Mouse (Mus musculus) CH12.LX (cell line): ENCODE data around the gene Plekhm1. TPM values are rescaled to one million over a fixed set of nuclear protein-coding genes. Genes with fewer than 3 reads are reported as not detected.

Experiments used
- DNase-seq: peaks from one replicate; pipeline ENCODE4 v3.0.0-alpha.2; 2013; ENCODE audit errors: extremely low read depth
- H3K27ac ChIP-seq: 2 replicates; pipeline ENCODE4 v1.5.1; 2012; ENCODE audit warnings: low read depth, mild to moderate bottlenecking, control low read depth, moderate library complexity; ENCODE audit not compliant: insufficient read depth
- H3K27me3 ChIP-seq: replicated peaks from 2 replicates; pipeline ENCODE3; 2012; ENCODE audit warnings: inconsistent platforms
- H3K36me3 ChIP-seq, 2 experiments: replicated peaks in 1 of 2; 2 replicates each; pipeline versions ENCODE3 to v1.6.1; 2012; ENCODE audit warnings: inconsistent platforms in 1 of 2, low read length in 1 of 2, mild to moderate bottlenecking in 1 of 2, mixed read lengths in 1 of 2, moderate library complexity in 1 of 2; ENCODE audit not compliant: control insufficient read depth in 1 of 2, insufficient read depth in 1 of 2
- H3K4me1 ChIP-seq, 2 experiments: 2 replicates each; pipeline ENCODE4 v1.6.1; 2012; ENCODE audit warnings: inconsistent platforms in 1 of 2, moderate library complexity in 1 of 2; ENCODE audit not compliant: insufficient read depth in 2 of 2, control insufficient read depth in 1 of 2
- H3K4me2 ChIP-seq: 2 replicates; pipeline ENCODE4 v1.6.1; 2012; ENCODE audit warnings: low read depth, mild to moderate bottlenecking, control low read depth; ENCODE audit not compliant: poor library complexity, insufficient read depth, severe bottlenecking
- H3K4me3 ChIP-seq, 3 experiments: fragments of 150-350 bp in 1 of 3; sonication (generic) in 1 of 3; replicated peaks in 1 of 3; 2 replicates each; pipeline versions ENCODE3 to v1.5.1; 2011 to 2012; ENCODE audit warnings: low read depth in 2 of 3, low read length in 2 of 3, mild to moderate bottlenecking in 2 of 3, moderate library complexity in 2 of 3, control low read depth in 1 of 3, improper control_type of control experiment in 1 of 3, inconsistent platforms in 1 of 3, mixed read lengths in 1 of 3; ENCODE audit not compliant: poor library complexity in 1 of 3
- H3K79me2 ChIP-seq: replicated peaks from 2 replicates; pipeline ENCODE4 v1.6.1; 2012; ENCODE audit warnings: mild to moderate bottlenecking, moderate library complexity; ENCODE audit not compliant: control insufficient read depth, poor library complexity, insufficient read depth, severe bottlenecking; ENCODE audit errors: extremely low read depth
- H3K9ac ChIP-seq: 2 replicates; pipeline ENCODE4 v1.6.1; 2012; ENCODE audit warnings: low read depth, mild to moderate bottlenecking, control low read depth, moderate library complexity; ENCODE audit not compliant: insufficient read depth
- H3K9me3 ChIP-seq: replicated peaks from 2 replicates; pipeline ENCODE3; 2012; ENCODE audit warnings: low read length, inconsistent platforms, mixed read lengths
- BHLHE40 ChIP-seq: IDR thresholded peaks from 2 replicates; pipeline ENCODE4 v1.6.1; 2011; ENCODE audit warnings: mild to moderate bottlenecking, low read depth, low read length, improper control_type of control experiment
- CHD1 ChIP-seq: IDR thresholded peaks from 2 replicates; pipeline ENCODE4 v1.6.1; 2012; ENCODE audit warnings: low read depth, low read length, improper control_type of control experiment, inconsistent platforms
- CTCF ChIP-seq, 2 experiments: IDR thresholded peaks in 1 of 2; conservative IDR thresholded peaks in 1 of 2; 2 replicates each; pipeline ENCODE4 v1.5.1; 2011 to 2012; ENCODE audit warnings: low read depth in 2 of 2, low read length in 2 of 2, improper control_type of control experiment in 1 of 2, inconsistent platforms in 1 of 2, mild to moderate bottlenecking in 1 of 2, moderate library complexity in 1 of 2
- ELF1 ChIP-seq: IDR thresholded peaks from 2 replicates; pipeline ENCODE4 v1.6.1; 2014; ENCODE audit warnings: low read depth, mild to moderate bottlenecking, inconsistent platforms, low read length, improper control_type of control experiment
- EP300 ChIP-seq: IDR thresholded peaks from 2 replicates; pipeline ENCODE4 v1.6.1; 2011; ENCODE audit warnings: low read length, improper control_type of control experiment
- ETS1 ChIP-seq: conservative IDR thresholded peaks from 2 replicates; pipeline ENCODE4 v1.6.1; 2012; ENCODE audit warnings: low read depth, mild to moderate bottlenecking, inconsistent platforms, low read length, improper control_type of control experiment, moderate library complexity
- IRF4 ChIP-seq: IDR thresholded peaks from 2 replicates; pipeline ENCODE4 v1.6.1; 2014; ENCODE audit warnings: low read depth, mild to moderate bottlenecking, inconsistent platforms, low read length, improper control_type of control experiment
- JUN ChIP-seq: IDR thresholded peaks from 2 replicates; pipeline ENCODE4 v1.6.1; 2011; ENCODE audit warnings: low read depth, mild to moderate bottlenecking, low read length, improper control_type of control experiment, moderate library complexity; ENCODE audit not compliant: insufficient read depth
- MAFK ChIP-seq: IDR thresholded peaks from 2 replicates; pipeline ENCODE4 v1.6.1; 2011; ENCODE audit warnings: low read length, improper control_type of control experiment; ENCODE audit not compliant: insufficient replicate concordance
- MAX ChIP-seq: IDR thresholded peaks from 2 replicates; pipeline ENCODE4 v1.6.1; 2011; ENCODE audit warnings: low read length, improper control_type of control experiment
- MEF2A ChIP-seq: IDR thresholded peaks from 2 replicates; pipeline ENCODE4 v1.6.1; 2014; ENCODE audit warnings: low read depth, mild to moderate bottlenecking, inconsistent platforms, low read length, improper control_type of control experiment, borderline replicate concordance
- MXI1 ChIP-seq: IDR thresholded peaks from 2 replicates; pipeline ENCODE4 v1.6.1; 2011; ENCODE audit warnings: mild to moderate bottlenecking, low read depth, low read length, improper control_type of control experiment
- NELFE ChIP-seq: IDR thresholded peaks from 2 replicates; pipeline ENCODE4 v1.6.1; 2011; ENCODE audit warnings: low read depth, low read length, improper control_type of control experiment
- PAX5 ChIP-seq: IDR thresholded peaks from 2 replicates; pipeline ENCODE4 v1.6.1; 2012; ENCODE audit warnings: low read length, inconsistent platforms, mixed read lengths
- POLR2A ChIP-seq: IDR thresholded peaks from 2 replicates; pipeline ENCODE4 v1.6.1; 2011; ENCODE audit warnings: low read depth, mild to moderate bottlenecking, improper control_type of control experiment, low read length
- POLR2AphosphoS2 ChIP-seq: IDR thresholded peaks from 2 replicates; pipeline ENCODE4 v1.6.1; 2011; ENCODE audit warnings: low read depth, low read length, improper control_type of control experiment
- RAD21 ChIP-seq: IDR thresholded peaks from 2 replicates; pipeline ENCODE4 v1.6.1; 2011; ENCODE audit warnings: low read depth, mild to moderate bottlenecking, low read length, improper control_type of control experiment, moderate library complexity
- RCOR1 ChIP-seq: conservative IDR thresholded peaks from 2 replicates; pipeline ENCODE4 v1.6.1; 2012; ENCODE audit warnings: low read depth, mild to moderate bottlenecking, inconsistent platforms, low read length, improper control_type of control experiment
- SIN3A ChIP-seq: IDR thresholded peaks from 2 replicates; pipeline ENCODE4 v1.6.1; 2012; ENCODE audit warnings: low read length, improper control_type of control experiment, inconsistent platforms
- SMC3 ChIP-seq: IDR thresholded peaks from 2 replicates; pipeline ENCODE4 v1.6.1; 2011; ENCODE audit warnings: low read depth, low read length, improper control_type of control experiment
- TBP ChIP-seq: conservative IDR thresholded peaks from 2 replicates; pipeline ENCODE4 v1.6.1; 2011; ENCODE audit warnings: low read depth, low read length, improper control_type of control experiment
- TCF12 ChIP-seq: IDR thresholded peaks from 2 replicates; pipeline ENCODE4 v1.6.1; 2014; ENCODE audit warnings: low read depth, mild to moderate bottlenecking, inconsistent platforms, low read length, improper control_type of control experiment
- UBTF ChIP-seq: IDR thresholded peaks from 2 replicates; pipeline ENCODE4 v1.6.1; 2012; ENCODE audit warnings: low read depth, mild to moderate bottlenecking, inconsistent platforms, low read length, improper control_type of control experiment, moderate library complexity
- USF1 ChIP-seq: IDR thresholded peaks from 2 replicates; pipeline ENCODE4 v1.6.1; 2014; ENCODE audit warnings: low read depth, mild to moderate bottlenecking, inconsistent platforms, low read length, improper control_type of control experiment
- USF2 ChIP-seq: conservative IDR thresholded peaks from 2 replicates; pipeline ENCODE4 v1.6.1; 2011; ENCODE audit warnings: low read depth, low read length, improper control_type of control experiment
- ZC3H11A ChIP-seq: IDR thresholded peaks from 2 replicates; pipeline ENCODE4 v1.6.1; 2012; ENCODE audit warnings: low read depth, mild to moderate bottlenecking, inconsistent platforms, low read length, improper control_type of control experiment
- ZKSCAN1 ChIP-seq: IDR thresholded peaks from 2 replicates; pipeline ENCODE4 v1.6.1; 2012; ENCODE audit warnings: low read depth, inconsistent platforms, low read length, improper control_type of control experiment, borderline replicate concordance
- dilution Hi-C: fragments of 300-500 bp; cut with MboI; formaldehyde crosslinking; loops from 2 replicates; pipeline ENCODE4 v1.14.3; 2020; ENCODE audit warnings: low sequenced_read_pairs; ENCODE audit not compliant: extremely low pct_unique_long_range_greater_than_20kb, extremely low pct_ligation_motif_present
- in situ Hi-C: fragments of 300-500 bp; cut with MboI; formaldehyde crosslinking; loops from 3 replicates; pipeline ENCODE4 v1.14.3; 2019; ENCODE audit warnings: low sequenced_read_pairs, low pct_ligation_motif_present, low pct_unique_long_range_greater_than_20kb, mixed read lengths
- polyA plus RNA-seq: library from polyadenylated mRNA; unstranded; fragments of >175 nt; gene quantifications from 2 replicates; pipeline ENCODE4 v1.2.1, GENCODE M21; 2012; ENCODE audit warnings: low read depth; ENCODE audit not compliant: insufficient read length
- total RNA-seq, 2 experiments: library from RNA; depleted of rRNA; stranded (reverse); fragments of 300-350 nt in 1 of 2; fragments of >200 nt in 1 of 2; gene quantifications; 2 replicates each; pipeline ENCODE4 v1.2.3; 2012 to 2014

The Plekhm1 gene
- total and polyA plus RNA-seq, 3 experiments: 3.5 to 23.2 (median 5.3) TPM

- peak overlapping the region; percentile 61 for H3K27ac ChIP-seq
- peaks cover 13% of the 10 kb centered on the region for H3K79me2 ChIP-seq
- peaks cover 17% of the 10 kb centered on the region for H3K9me3 ChIP-seq
- peaks cover 34 to 58% of the 10 kb centered on the region in 2 experiments for H3K4me1 ChIP-seq
- H3K9ac ChIP-seq: peak overlapping the region; percentile 72
- no peak; the same call in none of the 2 replicates for TF ChIP-seq MXI1
- TF ChIP-seq RCOR1: no peak
- no peak for TF ChIP-seq TCF12
- 0 out of 2 replicates have a peak, but pooled peaks have one; percentile 13 for TF ChIP-seq ETS1
- no peak for TF ChIP-seq CTCF (conservative IDR thresholded peaks at IDR 0.05 in 1 of 2, IDR thresholded peaks at IDR 0.05 in 1 of 2; ENCODE audit: low read depth in 2 of 2, low read length in 2 of 2)
- no peak; the same call in 1 of the 2 replicates for TF ChIP-seq UBTF
- TF ChIP-seq ZKSCAN1: no peak
- H3K4me3 ChIP-seq: peak overlapping the region; percentile 61 to 78 (median 64)
- DNase-seq: no peak
- peak overlapping the region; percentile 85 for H3K4me2 ChIP-seq
- in situ Hi-C loops (no loop called here), dilution Hi-C loops (no loop called here)
- no peaks in the 10 kb centered on the region for H3K27me3 ChIP-seq
- peaks cover 31 to 59% of the 10 kb centered on the region in 2 experiments for H3K36me3 ChIP-seq
These were observed 66.9 kb downstream of the Plekhm1 start for GRCm38 (mm10) chr11:103345408-103346091.

- peak overlapping the region; percentile 85 for H3K4me2 ChIP-seq
- H3K27me3 ChIP-seq: no peaks in the 10 kb centered on the region
- peak overlapping the region; percentile 61 to 78 (median 64) for H3K4me3 ChIP-seq
- peaks cover 37 to 64% of the 10 kb centered on the region in 2 experiments for H3K36me3 ChIP-seq
- in situ Hi-C loops (loop anchor here (5.0 kb wide), 1 partner anchor 213 kb away; no protein-coding TSS in a partner anchor), dilution Hi-C loops (no loop called here)
- peak overlapping the region; percentile 72 for H3K9ac ChIP-seq
- peak overlapping the region; percentile 61 for H3K27ac ChIP-seq
- peak; percentile 71 for DNase-seq
- peaks cover 13% of the 10 kb centered on the region for H3K79me2 ChIP-seq
- H3K9me3 ChIP-seq: peaks cover 14% of the 10 kb centered on the region
- H3K4me1 ChIP-seq: peaks cover 34 to 67% of the 10 kb centered on the region in 2 experiments
- TF ChIP-seq MEF2A: peak; percentile 80
- no peak for TF ChIP-seq EP300
- TF ChIP-seq ETS1: peak; percentile 37
- peak; percentile 87 for TF ChIP-seq ELF1
- TF ChIP-seq TCF12: peak; percentile 86
- peak; percentile 66 for TF ChIP-seq MAX
- TF ChIP-seq RCOR1: no peak
- TF ChIP-seq MXI1: peak; percentile 53; the same call in 1 of the 2 replicates
- TF ChIP-seq CHD1: no peak
- no peak; the same call in 1 of the 2 replicates for TF ChIP-seq POLR2AphosphoS2
- peak; percentile 82 for TF ChIP-seq NELFE
- no peak for TF ChIP-seq USF1
- TF ChIP-seq ZC3H11A: no peak
- no peak for TF ChIP-seq PAX5
- TF ChIP-seq CTCF (conservative IDR thresholded peaks at IDR 0.05 in 1 of 2, IDR thresholded peaks at IDR 0.05 in 1 of 2; ENCODE audit: low read depth in 2 of 2, low read length in 2 of 2): no peak
- peak; percentile 73 for TF ChIP-seq BHLHE40
- TF ChIP-seq MAFK: no peak
- peak; percentile 35; the same call in 1 of the 2 replicates for TF ChIP-seq IRF4
- peak; percentile 53; the same call in 1 of the 2 replicates for TF ChIP-seq TBP
- peak; percentile 89 for TF ChIP-seq POLR2A
- no peak; the same call in 1 of the 2 replicates for TF ChIP-seq UBTF
- TF ChIP-seq ZKSCAN1: no peak
- TF ChIP-seq USF2: no peak
- peak; percentile 87 for TF ChIP-seq SIN3A
- no peak for TF ChIP-seq RAD21
- TF ChIP-seq JUN: no peak
- TF ChIP-seq SMC3: no peak
These were observed 67.8 kb downstream of the Plekhm1 start for GRCm38 (mm10) chr11:103344494-103345332.
